Mouse (Mus musculus): Measurements from ENCODE around the gene Kif16b. TPM values are rescaled to one million over a fixed set of nuclear protein-coding genes. Genes with fewer than 3 reads are reported as not detected.

Gene Kif16b
- total and polyA plus RNA-seq, 3 experiments = 10.7 to 32.0 (median 13.0) TPM

DNA sequence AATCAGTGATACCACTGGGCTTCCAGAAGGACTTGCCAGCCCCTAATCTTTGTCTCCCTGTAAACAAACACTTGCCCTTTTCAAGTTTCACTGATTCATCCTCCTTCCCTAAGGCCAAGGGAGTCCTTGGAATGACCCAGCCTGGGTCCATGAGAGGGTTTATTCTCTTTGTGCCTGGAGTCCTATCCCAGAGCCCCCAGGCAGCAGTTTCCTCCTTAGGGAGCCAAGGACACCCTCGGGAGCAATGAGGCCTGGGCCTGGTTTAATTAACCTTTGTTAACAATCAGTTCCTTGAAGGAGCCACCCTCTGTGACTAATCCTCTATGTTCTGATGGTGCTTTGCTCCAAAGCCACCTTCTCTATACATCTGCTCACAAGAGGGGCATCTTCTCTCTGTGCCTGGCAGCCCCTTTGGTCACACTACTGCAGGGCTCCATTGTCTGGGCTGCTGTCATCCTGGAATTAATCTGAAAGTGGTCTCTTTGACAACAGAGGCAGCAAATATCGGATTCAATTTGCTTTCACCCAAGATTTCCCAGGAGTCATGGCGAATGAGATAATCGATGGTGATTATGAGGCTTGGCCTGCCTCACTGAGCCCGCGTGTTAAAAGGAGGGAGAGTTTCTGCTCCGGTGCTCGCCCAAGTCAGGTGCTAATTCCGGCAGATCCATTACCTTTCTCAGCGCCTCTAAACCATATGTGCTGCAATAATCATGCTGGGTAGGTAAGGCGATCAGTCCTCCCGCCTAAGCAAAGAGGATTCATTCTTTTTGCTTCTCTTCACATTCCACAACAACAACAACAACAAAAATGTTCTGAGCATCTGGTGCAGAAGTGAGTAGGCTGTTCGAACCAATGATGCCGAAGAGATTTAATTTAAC is 311.7 kb downstream of the Kif16b start:
- H3K4me1 ChIP-seq (ENCODE audit: control insufficient read depth in 1 of 2, insufficient read depth in 2 of 2, low read length in 2 of 2) = no peaks in the 10 kb centered on the region
- H3K9ac ChIP-seq (ENCODE audit: control insufficient read depth, low read depth, low read length, poor library complexity, severe bottlenecking) = no peak overlapping the region
- H3K36me3 ChIP-seq (ENCODE audit: control insufficient read depth in 1 of 2, insufficient read depth in 2 of 2, low read length in 2 of 2) = no peaks in the 10 kb centered on the region
- H3K27ac ChIP-seq (ENCODE audit: control insufficient read depth, low read depth, low read length) = no peak overlapping the region
- no peaks in the 10 kb centered on the region for H3K79me2 ChIP-seq (ENCODE audit: control insufficient read depth, insufficient read depth, low read length, poor library complexity)
- no peaks in the 10 kb centered on the region for H3K27me3 ChIP-seq (ENCODE audit: control insufficient read depth in 1 of 2, insufficient read depth in 2 of 2, low read length in 2 of 2)
- no peak overlapping the region for H3K4me3 ChIP-seq (ENCODE audit: control insufficient read depth in 1 of 2, insufficient read depth in 1 of 2, low read depth in 2 of 2, low read length in 2 of 2)
- TF ChIP-seq SMC3 (IDR thresholded peaks at IDR 0.05; ENCODE audit: low read depth, low read length) (no peak), POLR2AphosphoS5 (IDR thresholded peaks at IDR 0.05; ENCODE audit: borderline replicate concordance, low read depth, low read length) (no peak), ZKSCAN1 (IDR thresholded peaks at IDR 0.05; ENCODE audit: low read depth, low read length) (no peak), ZNF384 (IDR thresholded peaks at IDR 0.05; ENCODE audit: low read depth, low read length) (no peak), USF1 (IDR thresholded peaks at IDR 0.05; ENCODE audit: low read depth, low read length) (no peak), BHLHE40 (IDR thresholded peaks at IDR 0.05; ENCODE audit: borderline replicate concordance, low read depth, low read length) (no peak)
- H3K9me3 ChIP-seq (replicated peaks; ENCODE audit: insufficient read depth, low read length) = no peaks in the 10 kb centered on the region
- no peak for DNase-seq (ENCODE audit: low read depth, low spot score)

- no peaks in the 10 kb centered on the region for H3K4me1 ChIP-seq (ENCODE audit: control insufficient read depth in 1 of 2, insufficient read depth in 2 of 2, low read length in 2 of 2)
- TF ChIP-seq MXI1 (IDR thresholded peaks at IDR 0.05; ENCODE audit: low read depth, low read length) (no peak), EP300 (IDR thresholded peaks at IDR 0.05; ENCODE audit: low read depth in 1 of 2, low read length in 2 of 2) (no peak), TBP (IDR thresholded peaks at IDR 0.05; ENCODE audit: low read depth, low read length) (no peak), TCF12 (IDR thresholded peaks at IDR 0.05; ENCODE audit: low read depth, low read length) (no peak)
- H3K9me3 ChIP-seq (replicated peaks; ENCODE audit: insufficient read depth, low read length) = no peaks in the 10 kb centered on the region
- no peak overlapping the region for H3K27ac ChIP-seq (ENCODE audit: control insufficient read depth, low read depth, low read length)
- no peak overlapping the region for H3K4me3 ChIP-seq (ENCODE audit: control insufficient read depth in 1 of 2, insufficient read depth in 1 of 2, low read depth in 2 of 2, low read length in 2 of 2)
- no peaks in the 10 kb centered on the region for H3K27me3 ChIP-seq (ENCODE audit: control insufficient read depth in 1 of 2, insufficient read depth in 2 of 2, low read length in 2 of 2)
- DNase-seq (ENCODE audit: low read depth, low spot score) = no peak
- H3K79me2 ChIP-seq (ENCODE audit: control insufficient read depth, insufficient read depth, low read length, poor library complexity) = no peaks in the 10 kb centered on the region
- H3K36me3 ChIP-seq (ENCODE audit: control insufficient read depth in 1 of 2, insufficient read depth in 2 of 2, low read length in 2 of 2) = no peaks in the 10 kb centered on the region
- H3K9ac ChIP-seq (ENCODE audit: control insufficient read depth, low read depth, low read length, poor library complexity, severe bottlenecking) = no peak overlapping the region
Observed at GRCm38 (mm10) chr2:142585845-142586244, 315.5 kb downstream of the Kif16b start.

DNA sequence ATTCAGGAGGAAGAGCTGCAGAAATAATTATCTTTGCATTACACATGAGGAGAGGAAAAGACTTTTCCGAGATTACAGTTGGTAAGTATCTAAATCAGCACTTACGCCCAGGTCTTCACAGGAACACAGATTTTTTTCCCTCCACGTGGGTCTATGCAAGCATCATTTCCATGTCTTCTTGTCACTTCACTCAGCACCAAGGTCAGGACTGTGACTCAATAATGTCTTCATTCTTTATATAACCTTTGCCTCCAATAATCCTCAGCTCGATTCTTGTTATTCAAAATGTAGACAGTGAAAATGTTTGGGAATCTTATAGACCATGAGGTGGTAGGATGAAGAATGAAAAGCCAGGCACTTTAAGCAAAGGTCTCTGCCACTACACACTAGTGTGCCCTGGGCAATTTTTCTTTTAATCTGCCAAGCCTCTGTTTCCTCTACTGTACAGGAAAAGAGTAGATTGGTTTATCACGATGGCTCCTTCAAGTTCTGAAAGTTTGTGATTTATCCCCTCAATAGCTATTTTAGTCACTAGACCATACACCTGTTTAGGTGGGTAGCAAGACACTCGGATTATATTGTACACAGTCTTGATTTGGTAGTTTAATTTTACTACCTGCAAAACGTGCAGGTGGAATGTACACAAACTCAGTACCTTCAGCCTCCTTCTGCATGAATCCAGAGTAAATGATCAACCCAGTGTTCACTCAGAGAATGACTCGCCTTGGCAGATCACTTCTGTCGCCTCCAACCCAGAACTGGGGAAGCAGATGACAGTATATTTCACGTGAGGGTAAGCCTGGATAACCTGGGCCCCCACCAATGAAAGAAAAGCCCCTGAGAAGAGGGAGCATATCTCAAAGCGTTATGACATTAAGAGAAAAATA is 316.2 kb downstream of the Kif16b start:
- H3K36me3 ChIP-seq (ENCODE audit: control insufficient read depth in 1 of 2, insufficient read depth in 2 of 2, low read length in 2 of 2) = no peaks in the 10 kb centered on the region
- no peak overlapping the region for H3K9ac ChIP-seq (ENCODE audit: control insufficient read depth, low read depth, low read length, poor library complexity, severe bottlenecking)
- H3K27ac ChIP-seq (ENCODE audit: control insufficient read depth, low read depth, low read length) = no peak overlapping the region
- H3K9me3 ChIP-seq (replicated peaks; ENCODE audit: insufficient read depth, low read length) = no peaks in the 10 kb centered on the region
- H3K27me3 ChIP-seq (ENCODE audit: control insufficient read depth in 1 of 2, insufficient read depth in 2 of 2, low read length in 2 of 2) = no peaks in the 10 kb centered on the region
- no peaks in the 10 kb centered on the region for H3K79me2 ChIP-seq (ENCODE audit: control insufficient read depth, insufficient read depth, low read length, poor library complexity)
- no peak for TF ChIP-seq MXI1 (IDR thresholded peaks at IDR 0.05; ENCODE audit: low read depth, low read length)
- DNase-seq (ENCODE audit: low read depth, low spot score) = no peak
- H3K4me1 ChIP-seq (ENCODE audit: control insufficient read depth in 1 of 2, insufficient read depth in 2 of 2, low read length in 2 of 2) = no peaks in the 10 kb centered on the region
- no peak overlapping the region for H3K4me3 ChIP-seq (ENCODE audit: control insufficient read depth in 1 of 2, insufficient read depth in 1 of 2, low read depth in 2 of 2, low read length in 2 of 2)
